20 mouse cellular contexts compared by ENCODE assay signal in the genomic region with DNA sequence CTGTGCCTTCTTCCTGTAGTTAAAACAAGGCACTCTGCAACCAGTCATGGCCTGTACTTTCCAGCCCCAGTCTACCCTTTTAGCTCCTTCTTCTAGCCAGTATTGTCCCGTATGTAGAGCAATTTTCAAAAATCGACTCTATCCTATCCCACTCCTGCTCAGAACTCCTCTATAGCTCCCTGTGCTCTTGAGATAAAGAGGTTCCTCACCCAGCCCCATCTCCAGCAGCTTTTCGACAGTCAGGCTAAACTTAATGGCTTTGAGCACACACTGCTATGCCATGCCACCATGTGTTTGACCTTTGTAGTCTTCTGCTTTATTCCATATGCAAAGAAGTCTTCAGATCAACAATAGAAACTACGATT.
A peak's percentile ranks its signal among the peaks of the same experiment; 100 is the strongest.
DNase-seq lines count a peak whose midpoint lies in the region; ATAC-seq and TF ChIP-seq lines count a peak whose summit lies in the region.
"Had no signal": no experiment of that assay in that cellular context is flagged by ENCODE, and none has a peak within 500 bp of the region (broad histone marks: within the 10 kb centered on the region; RNA-seq: fewer than 3 reads in every experiment).

No protein-coding gene starts in this region.

- no peak overlapping the region for H3K4me3 ChIP-seq in heart, embryonic 12.5 days
- peak overlapping the region; percentile 81 for H3K4me3 ChIP-seq in megakaryocyte, embryonic 14.5 days (replicated peaks)
- no peak overlapping the region for H3K4me3 ChIP-seq in liver, embryonic 13.5 days (replicated peaks)
- H3K4me3 ChIP-seq in small intestine, adult 2 months (ENCODE audit: low read depth, low read length): no peak overlapping the region
- H3K4me3 ChIP-seq: embryonic facial prominence, embryonic 15.5 days; forebrain, embryonic 10.5 days; limb, embryonic 12.5 days; midbrain, embryonic 10.5 days had no signal

- no peak for ATAC-seq in heart, embryonic 12.5 days (ENCODE audit: insufficient number of reproducible peaks, low FRiP score)
- ATAC-seq in megakaryocyte, adult 5-6 weeks (ENCODE audit: poor library complexity, severe bottlenecking): no peak
- peak; percentile 55 for ATAC-seq in liver, embryonic 13.5 days (ENCODE audit: low read depth)
- ATAC-seq: forebrain, embryonic 16.5 days had no signal

- peaks cover 45% of the 10 kb centered on the region for H3K4me1 ChIP-seq in heart, embryonic 12.5 days (replicated peaks)
- H3K4me1 ChIP-seq in megakaryocyte, embryonic 14.5 days: peaks cover 98% of the 10 kb centered on the region
- H3K4me1 ChIP-seq in liver, embryonic 13.5 days (replicated peaks): peaks cover 51% of the 10 kb centered on the region
- peaks cover 8% of the 10 kb centered on the region for H3K4me1 ChIP-seq in small intestine, adult 2 months (ENCODE audit: control insufficient read depth, insufficient read depth, insufficient read length, low read length)

- no peak overlapping the region for H3K4me2 ChIP-seq in heart, embryonic 12.5 days
- 0 out of 2 replicates have a peak overlapping the region, but pooled peaks have one; percentile 6 for H3K4me2 ChIP-seq in liver, embryonic 13.5 days
- H3K4me2 ChIP-seq: embryonic facial prominence, embryonic 15.5 days; hindbrain, embryonic 14.5 days; limb, embryonic 12.5 days had no signal

- no peaks in the 10 kb centered on the region for H3K27me3 ChIP-seq in heart, embryonic 12.5 days (replicated peaks)
- H3K27me3 ChIP-seq in megakaryocyte, embryonic 14.5 days (replicated peaks): peaks cover 11% of the 10 kb centered on the region
- peaks cover 16% of the 10 kb centered on the region for H3K27me3 ChIP-seq in liver, embryonic 13.5 days
- peaks cover 5% of the 10 kb centered on the region; the same call in 1 of the 2 replicates for H3K27me3 ChIP-seq in small intestine, adult 2 months (ENCODE audit: control insufficient read depth, insufficient read depth, low read length)
- H3K27me3 ChIP-seq: embryonic facial prominence, embryonic 15.5 days had no signal

- H3K9ac ChIP-seq in heart, embryonic 12.5 days: no peak overlapping the region
- H3K9ac ChIP-seq in liver, embryonic 13.5 days: peak overlapping the region; percentile 31
- H3K9ac ChIP-seq: embryonic facial prominence, embryonic 15.5 days; hindbrain, embryonic 14.5 days; limb, embryonic 12.5 days had no signal

- H3K36me3 ChIP-seq in heart, embryonic 12.5 days: no peaks in the 10 kb centered on the region
- H3K36me3 ChIP-seq in megakaryocyte, embryonic 14.5 days (replicated peaks; ENCODE audit: low read length): peaks cover 54% of the 10 kb centered on the region
- H3K36me3 ChIP-seq in liver, embryonic 13.5 days: no peaks in the 10 kb centered on the region
- no peaks in the 10 kb centered on the region for H3K36me3 ChIP-seq in small intestine, adult 2 months (ENCODE audit: control insufficient read depth, insufficient read depth, low read length)
- H3K36me3 ChIP-seq: embryonic facial prominence, embryonic 15.5 days; forebrain, embryonic 10.5 days; limb, embryonic 12.5 days had no signal

- H3K9me3 ChIP-seq in heart, embryonic 12.5 days (replicated peaks): no peaks in the 10 kb centered on the region
- H3K9me3 ChIP-seq in megakaryocyte, embryonic 14.5 days: no peaks in the 10 kb centered on the region
- no peaks in the 10 kb centered on the region for H3K9me3 ChIP-seq in liver, embryonic 13.5 days (replicated peaks)
- H3K9me3 ChIP-seq: embryonic facial prominence, embryonic 15.5 days; forebrain, embryonic 10.5 days; limb, embryonic 12.5 days; midbrain, embryonic 10.5 days had no signal

- no peak for DNase-seq in heart, postnatal 4 days
- no peak for DNase-seq in liver, embryonic 13.5 days
- no peak for DNase-seq in kidney, adult 9 months
- DNase-seq: adrenal gland, postnatal 25 days; cerebellum, adult 11 months; gastrocnemius, postnatal 14 days; heart, adult 18-20 months; kidney, postnatal 25 days; layer of hippocampus, postnatal 36 days; lung, adult 2 months had no signal

- WGBS in heart, embryonic 12.5 days: 60% methylated on average over 4 of the region's 4 CpGs
- 33% methylated on average over 4 of the region's 4 CpGs for WGBS in liver, embryonic 13.5 days (ENCODE audit: insufficient replicate concordance)
- WGBS in small intestine, adult 2 months: 75% methylated on average over 4 of the region's 4 CpGs

- TF ChIP-seq POLR2A in small intestine, adult 2 months (IDR thresholded peaks at IDR 0.05; ENCODE audit: low read depth, low read length): no peak

- TF ChIP-seq CTCF in small intestine, adult 2 months (IDR thresholded peaks at IDR 0.05; ENCODE audit: extremely low read depth, insufficient read length, insufficient replicate concordance, low read depth, low read length): no peak

- 0 out of 2 replicates have a peak overlapping the region, but pooled peaks have one; percentile 44 for H3K27ac ChIP-seq in heart, embryonic 12.5 days (ENCODE audit: poor library complexity, severe bottlenecking)
- peak overlapping the region; percentile 16; the same call in 1 of the 2 replicates for H3K27ac ChIP-seq in liver, embryonic 13.5 days
- peak overlapping the region; percentile 27; the same call in 1 of the 2 replicates for H3K27ac ChIP-seq in small intestine, adult 2 months (ENCODE audit: insufficient read depth, low read depth, low read length)
- H3K27ac ChIP-seq: embryonic facial prominence, embryonic 15.5 days; forebrain, embryonic 10.5 days; hindbrain, embryonic 14.5 days; limb, embryonic 12.5 days; midbrain, embryonic 10.5 days had no signal
